Mouse (Mus musculus) midbrain, embryonic 16.5 days (tissue): ENCODE measurements at regions not wholly inside any gene's neighbourhood (a gene's known extent, or its start where the extent isn't known, plus 50 kb on each side); places are given as distances from the start of the nearest gene placed in this dataset.
A peak's percentile ranks its signal among the peaks of the same experiment; 100 is the strongest.

Experiments
- ATAC-seq: fragments of 200-750 bp; cut with Nextera tagmentation; 2 replicates; pipeline ENCODE4 v1.8.0; 2017; ENCODE audit warnings: moderate TSS enrichment
- H3K27ac ChIP-seq: fragments of 300-500 bp; sonication (generic); 2 replicates; pipeline ENCODE4 v1.5.1; 2014; ENCODE audit warnings: mild to moderate bottlenecking, low read length, mixed read lengths
- H3K27me3 ChIP-seq: fragments of 300-500 bp; sonication (generic); 2 replicates; pipeline ENCODE4 v1.6.1; 2014; ENCODE audit warnings: low read depth, low read length, mixed read lengths; ENCODE audit not compliant: control insufficient read depth, insufficient read depth
- H3K36me3 ChIP-seq: fragments of 300-500 bp; sonication (generic); 2 replicates; pipeline ENCODE4 v1.6.1; 2014; ENCODE audit warnings: mild to moderate bottlenecking, low read length, moderate library complexity, mixed read lengths; ENCODE audit not compliant: control insufficient read depth, insufficient read depth
- H3K4me1 ChIP-seq: fragments of 300-500 bp; sonication (generic); 2 replicates; pipeline ENCODE4 v1.6.1; 2014; ENCODE audit warnings: mild to moderate bottlenecking, low read length, mixed read lengths; ENCODE audit not compliant: control insufficient read depth, insufficient read depth
- H3K4me2 ChIP-seq: fragments of 300-500 bp; sonication (generic); 2 replicates; pipeline ENCODE4 v1.6.1; 2014; ENCODE audit warnings: mild to moderate bottlenecking, low read length, mixed read lengths
- H3K4me3 ChIP-seq: fragments of 300-500 bp; sonication (generic); 2 replicates; pipeline ENCODE4 v1.5.1; 2014; ENCODE audit warnings: low read depth, mild to moderate bottlenecking, low read length, moderate library complexity, mixed read lengths
- H3K9ac ChIP-seq: fragments of 300-500 bp; sonication (generic); 2 replicates; pipeline ENCODE4 v1.6.1; 2014; ENCODE audit warnings: low read depth, low read length, mixed read lengths
- H3K9me3 ChIP-seq: fragments of 300-500 bp; sonication (generic); replicated peaks from 2 replicates; pipeline ENCODE4 v1.6.1; 2014; ENCODE audit warnings: mild to moderate bottlenecking, low read length, mixed read lengths; ENCODE audit not compliant: control insufficient read depth, poor library complexity, severe bottlenecking
- WGBS: fragments of 180-500 bp; shearing (Covaris S2); extraction: QIAGEN DNeasy Blood & Tissue Kit; methylation state at CpG from one replicate; pipeline ENCODE4 v1.1.7; 2014; 5-methylcytosine and 5-hydroxymethylcytosine counted together

- H3K4me2 ChIP-seq: no peak overlapping the region
- no peaks in the 10 kb centered on the region for H3K36me3 ChIP-seq
- H3K4me1 ChIP-seq: no peaks in the 10 kb centered on the region; the same call in 1 of the 2 replicates
- no peak overlapping the region for H3K27ac ChIP-seq
- no peaks in the 10 kb centered on the region for H3K9me3 ChIP-seq
- no peak overlapping the region for H3K9ac ChIP-seq
- no peak for ATAC-seq
- H3K4me3 ChIP-seq: no peak overlapping the region
- 32% methylated on average over 1 of the region's 1 CpGs for WGBS
- no peaks in the 10 kb centered on the region for H3K27me3 ChIP-seq
Measured at GRCm38 (mm10) chr12:95173810-95174402, 518.1 kb upstream of the Flrt2 start.

- no peak overlapping the region for H3K4me3 ChIP-seq
- H3K36me3 ChIP-seq: no peaks in the 10 kb centered on the region
- no peaks in the 10 kb centered on the region for H3K4me1 ChIP-seq
- H3K9ac ChIP-seq: no peak overlapping the region
- no peak overlapping the region for H3K27ac ChIP-seq
- H3K27me3 ChIP-seq: no peaks in the 10 kb centered on the region
- ATAC-seq: no peak
- H3K4me2 ChIP-seq: no peak overlapping the region
- WGBS: 94% methylated on average over 8 of the region's 8 CpGs
- no peaks in the 10 kb centered on the region for H3K9me3 ChIP-seq
Measured at GRCm38 (mm10) chr12:95202486-95202885, 489.5 kb upstream of the Flrt2 start.

GRCm38 (mm10) chr12:95205081-95205480, 486.9 kb upstream of the Flrt2 start:
- Histone ChIP-seq H3K4me2 (no peak overlapping the region), H3K9me3 (no peaks in the 10 kb centered on the region), H3K4me3 (no peak overlapping the region), H3K4me1 (no peaks in the 10 kb centered on the region), H3K9ac (no peak overlapping the region), H3K27ac (no peak overlapping the region), H3K27me3 (no peaks in the 10 kb centered on the region), H3K36me3 (no peaks in the 10 kb centered on the region)
- WGBS: 57% methylated on average over 3 of the region's 3 CpGs
- 0 out of 2 replicates have a peak, but pooled peaks have one; percentile 56 for ATAC-seq

GRCm38 (mm10) chr12:95239158-95239779, 452.8 kb upstream of the Flrt2 start:
- Histone ChIP-seq H3K4me1 (no peaks in the 10 kb centered on the region), H3K36me3 (no peaks in the 10 kb centered on the region), H3K27me3 (no peaks in the 10 kb centered on the region), H3K27ac (no peak overlapping the region), H3K9ac (no peak overlapping the region), H3K9me3 (no peaks in the 10 kb centered on the region), H3K4me3 (no peak overlapping the region), H3K4me2 (no peak overlapping the region)
- WGBS: 80% methylated on average over 3 of the region's 3 CpGs
- no peak for ATAC-seq

GRCm38 (mm10) chr12:95267187-95267586, 424.8 kb upstream of the Flrt2 start:
- no peak overlapping the region for H3K4me2 ChIP-seq
- H3K27me3 ChIP-seq: no peaks in the 10 kb centered on the region
- no peak overlapping the region for H3K27ac ChIP-seq
- H3K36me3 ChIP-seq: no peaks in the 10 kb centered on the region
- ATAC-seq: no peak
- no peaks in the 10 kb centered on the region for H3K4me1 ChIP-seq
- WGBS: 75% methylated on average over 3 of the region's 3 CpGs
- 0 out of 2 replicates have a peak, but pooled peaks cover 4% of the 10 kb centered on the region for H3K9me3 ChIP-seq
- no peak overlapping the region for H3K4me3 ChIP-seq
- no peak overlapping the region for H3K9ac ChIP-seq

GRCm38 (mm10) chr12:95305386-95305785, 386.6 kb upstream of the Flrt2 start:
- no peak overlapping the region for H3K4me2 ChIP-seq
- ATAC-seq: no peak
- WGBS: 83% methylated on average over 2 of the region's 2 CpGs
- H3K4me1 ChIP-seq: no peaks in the 10 kb centered on the region
- no peaks in the 10 kb centered on the region for H3K9me3 ChIP-seq
- H3K36me3 ChIP-seq: no peaks in the 10 kb centered on the region
- H3K4me3 ChIP-seq: no peak overlapping the region
- H3K9ac ChIP-seq: no peak overlapping the region
- H3K27ac ChIP-seq: no peak overlapping the region
- H3K27me3 ChIP-seq: no peaks in the 10 kb centered on the region

- ATAC-seq: no peak
- H3K27me3 ChIP-seq: no peaks in the 10 kb centered on the region
- 95% methylated on average over 2 of the region's 2 CpGs for WGBS
- no peak overlapping the region for H3K4me3 ChIP-seq
- H3K36me3 ChIP-seq: no peaks in the 10 kb centered on the region
- H3K4me2 ChIP-seq: no peak overlapping the region
- no peak overlapping the region for H3K9ac ChIP-seq
- no peaks in the 10 kb centered on the region for H3K4me1 ChIP-seq
- no peak overlapping the region for H3K27ac ChIP-seq
- no peaks in the 10 kb centered on the region for H3K9me3 ChIP-seq
Measured at GRCm38 (mm10) chr12:95315151-95315750, 376.8 kb upstream of the Flrt2 start.

- Histone ChIP-seq H3K9me3 (no peaks in the 10 kb centered on the region), H3K9ac (no peak overlapping the region), H3K27ac (no peak overlapping the region), H3K27me3 (no peaks in the 10 kb centered on the region), H3K36me3 (no peaks in the 10 kb centered on the region), H3K4me2 (no peak overlapping the region), H3K4me3 (no peak overlapping the region), H3K4me1 (no peaks in the 10 kb centered on the region)
- WGBS: 60% methylated on average over 1 of the region's 1 CpGs
- ATAC-seq: no peak
Measured at GRCm38 (mm10) chr12:95316820-95317219, 375.2 kb upstream of the Flrt2 start.

- H3K4me3 ChIP-seq: no peak overlapping the region
- ATAC-seq: no peak
- H3K4me1 ChIP-seq: no peaks in the 10 kb centered on the region
- H3K9ac ChIP-seq: no peak overlapping the region
- no peak overlapping the region for H3K4me2 ChIP-seq
- H3K27me3 ChIP-seq: no peaks in the 10 kb centered on the region
- no peaks in the 10 kb centered on the region for H3K9me3 ChIP-seq
- WGBS: 54% methylated on average over 3 of the region's 3 CpGs
- H3K27ac ChIP-seq: no peak overlapping the region
- H3K36me3 ChIP-seq: no peaks in the 10 kb centered on the region
Measured at GRCm38 (mm10) chr12:95321693-95322092, 370.3 kb upstream of the Flrt2 start.
